Mouse (Mus musculus) right cerebral cortex, adult 18-20 months (tissue): ENCODE data around the gene Gm20662.
A peak's percentile ranks its signal among the peaks of the same experiment; 100 is the strongest.

Source experiments
- DNase-seq: peaks from one replicate; pipeline ENCODE4 v3.0.0; 2022; ENCODE audit warnings: mixed read lengths

Gm20662 gene

DNA sequence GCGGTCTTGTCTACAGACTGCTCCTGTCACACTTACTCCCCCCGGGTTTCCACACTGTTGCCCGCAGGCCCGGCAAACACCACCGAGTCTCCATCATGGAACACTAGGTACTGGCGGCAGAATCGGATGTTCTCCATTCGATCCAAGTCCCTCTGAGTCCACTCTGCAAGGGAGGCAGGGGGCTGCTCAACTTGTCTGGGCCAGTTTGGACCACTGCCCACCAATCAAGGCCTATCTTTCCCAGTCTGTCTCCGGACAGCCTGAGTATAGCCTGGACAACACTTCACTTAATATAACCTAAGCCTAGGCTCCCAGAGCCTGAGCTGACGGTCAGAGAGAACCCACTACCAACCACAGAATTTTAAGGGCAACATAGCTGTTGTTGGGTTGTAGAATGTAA, 97.4 kb downstream of the Gm20662 start:
- no peak for DNase-seq

GRCm38 (mm10) chr9:108094184-108094941, 98.2 kb downstream of the Gm20662 start, which contains the start of gene Apeh:
TSS of gene Apeh (minus strand) at chr9:108094606.
- peak; percentile 86 for DNase-seq
